Mouse (Mus musculus) CH12.LX (cell line): ENCODE measurements around the gene Mical3.

Source experiments
- E2F4 ChIP-seq: IDR thresholded peaks from 2 replicates; pipeline ENCODE4 v1.6.1; 2011; ENCODE audit warnings: low read depth, low read length, improper control_type of control experiment; ENCODE audit not compliant: insufficient replicate concordance
- GABPA ChIP-seq: IDR thresholded peaks from 2 replicates; pipeline ENCODE4 v1.6.1; 2012; ENCODE audit warnings: low read depth, low read length, improper control_type of control experiment, inconsistent platforms; ENCODE audit not compliant: insufficient replicate concordance
- RCOR1 ChIP-seq: conservative IDR thresholded peaks from 2 replicates; pipeline ENCODE4 v1.6.1; 2012; ENCODE audit warnings: low read depth, mild to moderate bottlenecking, inconsistent platforms, low read length, improper control_type of control experiment

DNA sequence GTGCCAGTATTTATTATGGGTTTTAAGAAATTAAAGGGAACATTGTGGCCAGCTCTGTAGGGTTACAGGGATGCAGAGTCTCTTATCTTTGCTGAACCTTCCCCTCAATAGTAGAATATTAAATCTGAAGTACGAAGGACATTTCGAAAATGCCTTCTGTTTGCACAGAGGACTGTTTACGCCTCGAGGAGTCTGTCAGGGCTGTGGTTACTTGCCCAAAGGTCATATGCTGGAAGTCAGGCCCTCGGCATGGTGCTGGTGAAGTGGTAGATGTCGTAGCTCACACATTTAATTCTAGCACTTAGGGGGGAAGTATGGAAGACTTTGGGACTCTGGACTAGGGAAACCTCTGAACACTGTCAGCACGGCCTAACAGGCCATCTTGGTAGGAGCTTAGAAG, 99.4 kb downstream of the Mical3 start:
- no peak for TF ChIP-seq RCOR1
- no peak for TF ChIP-seq GABPA
- no peak for TF ChIP-seq E2F4
